ENCODE assay signal across 8 mouse cellular contexts in genomic region chr12:11178486-11179154, GRCm38 (mm10). TPM values are rescaled to one million over a fixed set of nuclear protein-coding genes. Genes with fewer than 3 reads are reported as not detected.
DNase-seq lines count a peak whose midpoint lies in the region; ATAC-seq and TF ChIP-seq lines count a peak whose summit lies in the region.

No protein-coding gene starts in this region.

- no peak for TF ChIP-seq EP300 in MEL (IDR thresholded peaks at IDR 0.05; ENCODE audit: low read depth in 1 of 2, low read length in 2 of 2)

- TF ChIP-seq CTCF in MEL (IDR thresholded peaks at IDR 0.05 in 2 of 3, conservative IDR thresholded peaks at IDR 0.05 in 1 of 3; ENCODE audit: control insufficient read depth in 1 of 3, insufficient read depth in 1 of 3, low read depth in 2 of 3, low read length in 3 of 3, poor library complexity in 1 of 3, severe bottlenecking in 1 of 3), result peak; percentile 76 to 86 (median 82)
- TF ChIP-seq CTCF in cerebellum, adult 2 months (IDR thresholded peaks at IDR 0.05; ENCODE audit: borderline replicate concordance, insufficient read depth, low read depth, low read length), result peak; percentile 86

- H3K4me3 ChIP-seq in MEL (ENCODE audit: control insufficient read depth in 1 of 2, insufficient read depth in 1 of 2, low read depth in 2 of 2, low read length in 2 of 2), result no peak overlapping the region
- H3K4me3 ChIP-seq in cerebellum, adult 2 months (replicated peaks; ENCODE audit: insufficient read depth, low read depth, low read length), result no peak overlapping the region
- H3K4me3 ChIP-seq in hindbrain, embryonic 10.5 days, result no peak overlapping the region
- H3K4me3 ChIP-seq in lung, embryonic 16.5 days (ENCODE audit: low read length), result no peak overlapping the region

- H3K9ac ChIP-seq in MEL (ENCODE audit: control insufficient read depth, low read depth, low read length, poor library complexity, severe bottlenecking), result no peak overlapping the region
- no peak overlapping the region for H3K9ac ChIP-seq in lung, embryonic 16.5 days (ENCODE audit: low read length)

- H3K27me3 ChIP-seq in MEL (ENCODE audit: control insufficient read depth in 1 of 2, insufficient read depth in 2 of 2, low read length in 2 of 2), result no peaks in the 10 kb centered on the region
- H3K27me3 ChIP-seq in cerebellum, adult 2 months (ENCODE audit: control insufficient read depth, insufficient read depth, low read length), result no peaks in the 10 kb centered on the region; the same call in 1 of the 2 replicates
- H3K27me3 ChIP-seq in hindbrain, embryonic 10.5 days (ENCODE audit: insufficient read depth, poor library complexity, severe bottlenecking), result no peaks in the 10 kb centered on the region
- H3K27me3 ChIP-seq in lung, embryonic 16.5 days (ENCODE audit: control insufficient read depth, insufficient read depth, low read depth, low read length), result peaks cover 3% of the 10 kb centered on the region; the same call in 1 of the 2 replicates

- H3K27ac ChIP-seq in MEL (ENCODE audit: control insufficient read depth, low read depth, low read length), result no peak overlapping the region
- no peak overlapping the region for H3K27ac ChIP-seq in cerebellum, adult 2 months (ENCODE audit: insufficient read depth, low read length)
- no peak overlapping the region for H3K27ac ChIP-seq in hindbrain, embryonic 10.5 days
- no peak overlapping the region for H3K27ac ChIP-seq in lung, embryonic 16.5 days (ENCODE audit: low read length)

- DNase-seq in MEL (ENCODE audit: low read depth, low spot score), result peak; percentile 81
- peak; percentile 65 to 82 for DNase-seq in cerebellum, adult 2 months
- DNase-seq in hindbrain, embryonic 10.5 days (ENCODE audit: low spot score), result peak; percentile 88
- peak; percentile 88 for DNase-seq in layer of hippocampus, adult 9-10 months (ENCODE audit: low spot score)
- peak; percentile 86 for DNase-seq in ovary, postnatal 14 days (ENCODE audit: low spot score)
- peak; percentile 38 to 81 for DNase-seq in thymus, postnatal 10 days (ENCODE audit: low spot score in 2 of 2)

- ATAC-seq in frontal cortex, adult (ENCODE audit: low TSS enrichment), result peak; percentile 98
- ATAC-seq in lung, embryonic 16.5 days (ENCODE audit: low read depth), result peak; percentile 95

- H3K79me2 ChIP-seq in MEL (ENCODE audit: control insufficient read depth, insufficient read depth, low read length, poor library complexity), result no peaks in the 10 kb centered on the region

- peak; percentile 83 for TF ChIP-seq RAD21 in MEL (IDR thresholded peaks at IDR 0.05; ENCODE audit: low read depth, low read length)

- TF ChIP-seq POLR2A in MEL (IDR thresholded peaks at IDR 0.05; ENCODE audit: control insufficient read depth in 1 of 2, insufficient read depth in 1 of 2, low read depth in 1 of 2, low read length in 2 of 2, poor library complexity in 1 of 2), result no peak
- no peak for TF ChIP-seq POLR2A in cerebellum, adult 2 months (IDR thresholded peaks at IDR 0.05; ENCODE audit: borderline replicate concordance, insufficient read depth, low read length)

- WGBS in cerebellum, adult 2 months, result 23% methylated on average over 11 of the region's 11 CpGs
- WGBS in hindbrain, embryonic 10.5 days, result 32% methylated on average over 11 of the region's 11 CpGs
- 15% methylated on average over 11 of the region's 11 CpGs for WGBS in lung, embryonic 16.5 days

- H3K36me3 ChIP-seq in MEL (ENCODE audit: control insufficient read depth in 1 of 2, insufficient read depth in 2 of 2, low read length in 2 of 2), result no peaks in the 10 kb centered on the region
- no peaks in the 10 kb centered on the region for H3K36me3 ChIP-seq in hindbrain, embryonic 10.5 days
- H3K36me3 ChIP-seq in lung, embryonic 16.5 days (ENCODE audit: control insufficient read depth, insufficient read depth, low read length), result no peaks in the 10 kb centered on the region

- H3K9me3 ChIP-seq in MEL (replicated peaks; ENCODE audit: insufficient read depth, low read length), result no peaks in the 10 kb centered on the region
- no peaks in the 10 kb centered on the region for H3K9me3 ChIP-seq in hindbrain, embryonic 10.5 days
- H3K9me3 ChIP-seq in lung, embryonic 16.5 days (ENCODE audit: control insufficient read depth, low read length), result no peaks in the 10 kb centered on the region

- H3K4me1 ChIP-seq in MEL (ENCODE audit: control insufficient read depth in 1 of 2, insufficient read depth in 2 of 2, low read length in 2 of 2), result no peaks in the 10 kb centered on the region
- no peaks in the 10 kb centered on the region for H3K4me1 ChIP-seq in cerebellum, adult 2 months (ENCODE audit: control insufficient read depth, insufficient read depth, low read length)
- 0 out of 2 replicates have a peak, but pooled peaks cover 4% of the 10 kb centered on the region for H3K4me1 ChIP-seq in hindbrain, embryonic 10.5 days (replicated peaks)
- H3K4me1 ChIP-seq in lung, embryonic 16.5 days (replicated peaks; ENCODE audit: control insufficient read depth, insufficient read depth, low read length), result no peaks in the 10 kb centered on the region

- peak overlapping the region; percentile 20 for H3K4me2 ChIP-seq in lung, embryonic 16.5 days (ENCODE audit: low read depth, low read length)

TF ChIP-seq in MEL, 35 proteins besides CTCF, POLR2A, EP300 and RAD21:
- TF ChIP-seq ZC3H11A (IDR thresholded peaks at IDR 0.05; ENCODE audit: low read depth, low read length) (peak; percentile 60), TBP (IDR thresholded peaks at IDR 0.05; ENCODE audit: low read depth, low read length) (no peak), SMC3 (IDR thresholded peaks at IDR 0.05; ENCODE audit: low read depth, low read length) (peak; percentile 89)

RNA-seq across cellular contexts. Expression of gene Kcns3, which starts 27.8 kb away (rescaled TPM):
- not detected in 2 replicates for total RNA-seq in MEL (2012; rRNA removed)
- polyA plus RNA-seq in MEL (2012; ENCODE audit: insufficient read depth in 1 of 2, insufficient read length in 2 of 2, low read depth in 1 of 2, low replicate concordance in 2 of 2, missing spikeins in 1 of 2), result not detected
- 7.0 and 9.1 TPM in 2 replicates for polyA plus RNA-seq in cerebellum, adult 2 months (2012; rRNA removed)
- 0.39 and 0.44 TPM in 2 replicates for polyA plus RNA-seq in hindbrain, embryonic 10.5 days (2016; fragmentation: Nextera tagmentation; extraction: Ambion mirVana)
- 8.5 and 10.3 TPM in 2 replicates for polyA plus RNA-seq in lung, embryonic 16.5 days (2015; fragmentation: Nextera tagmentation; extraction: Ambion mirVana)

RNA-seq across cellular contexts. Expression of gene Msgn1, which starts 30.2 kb away (rescaled TPM):
- not detected in 2 replicates for total RNA-seq in MEL (2012; rRNA removed)
- not detected for polyA plus RNA-seq in MEL (2012; ENCODE audit: insufficient read depth in 1 of 2, insufficient read length in 2 of 2, low read depth in 1 of 2, low replicate concordance in 2 of 2, missing spikeins in 1 of 2)
- polyA plus RNA-seq in cerebellum, adult 2 months (2012; rRNA removed), result not detected in 2 replicates
- polyA plus RNA-seq in hindbrain, embryonic 10.5 days (2016; fragmentation: Nextera tagmentation; extraction: Ambion mirVana), result not detected in 2 replicates
- polyA plus RNA-seq in lung, embryonic 16.5 days (2015; fragmentation: Nextera tagmentation; extraction: Ambion mirVana), result not detected in 2 replicates
